Mouse (Mus musculus) heart, adult 11 months (tissue): ENCODE data around the gene Cd8a.

ENCODE experiments used
- DNase-seq: peaks from one replicate; pipeline ENCODE4 v3.0.0; 2022

The Cd8a gene

DNA sequence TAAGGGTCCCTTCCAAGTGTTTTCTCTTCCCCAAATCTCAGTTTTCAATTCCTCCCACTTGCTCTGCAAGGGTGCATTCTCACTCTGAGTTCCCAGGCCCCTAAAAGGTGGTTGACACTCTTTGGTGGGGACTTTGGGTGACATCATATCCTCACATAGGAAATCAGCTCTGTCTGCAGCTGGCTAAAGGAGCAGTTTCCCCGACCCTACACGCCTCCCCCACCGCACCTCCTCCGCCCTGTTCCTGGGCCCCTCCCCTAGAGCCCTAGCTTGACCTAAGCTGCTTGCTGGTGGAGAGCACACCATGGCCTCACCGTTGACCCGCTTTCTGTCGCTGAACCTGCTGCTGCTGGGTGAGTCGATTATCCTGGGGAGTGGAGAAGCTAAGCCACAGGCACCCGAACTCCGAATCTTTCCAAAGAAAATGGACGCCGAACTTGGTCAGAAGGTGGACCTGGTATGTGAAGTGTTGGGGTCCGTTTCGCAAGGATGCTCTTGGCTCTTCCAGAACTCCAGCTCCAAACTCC lies at the start of gene Cd8a:
TSS of gene Cd8a (plus strand) at position 179 of the 527 bp plus-strand sequence.
- DNase-seq: peak; percentile 80

DNA sequence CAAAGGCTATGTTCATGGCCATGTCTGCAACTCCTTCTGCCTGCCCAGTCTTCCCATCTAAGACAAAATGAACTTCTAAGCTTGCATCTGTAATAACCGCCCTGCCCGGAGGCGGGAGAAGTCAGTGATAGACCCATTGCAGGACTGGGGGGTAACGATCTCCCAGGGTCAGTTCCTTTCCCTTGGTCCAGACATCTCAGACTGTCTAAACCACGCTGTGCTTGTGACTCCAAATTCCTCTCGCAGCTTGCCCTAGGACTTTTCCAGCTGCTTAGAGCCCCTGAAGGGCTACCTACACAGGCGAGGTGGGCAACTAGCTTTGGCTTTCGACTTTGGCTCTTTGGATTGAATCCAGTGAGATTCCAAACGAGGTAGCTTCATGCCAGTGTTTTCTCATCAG lies 48.4 kb upstream of the Cd8a start:
- peak; percentile 69 for DNase-seq

GRCm38 (mm10) chr6:71329881-71330280 lies 43.3 kb upstream of the Cd8a start:
- peak; percentile 63 for DNase-seq

DNA sequence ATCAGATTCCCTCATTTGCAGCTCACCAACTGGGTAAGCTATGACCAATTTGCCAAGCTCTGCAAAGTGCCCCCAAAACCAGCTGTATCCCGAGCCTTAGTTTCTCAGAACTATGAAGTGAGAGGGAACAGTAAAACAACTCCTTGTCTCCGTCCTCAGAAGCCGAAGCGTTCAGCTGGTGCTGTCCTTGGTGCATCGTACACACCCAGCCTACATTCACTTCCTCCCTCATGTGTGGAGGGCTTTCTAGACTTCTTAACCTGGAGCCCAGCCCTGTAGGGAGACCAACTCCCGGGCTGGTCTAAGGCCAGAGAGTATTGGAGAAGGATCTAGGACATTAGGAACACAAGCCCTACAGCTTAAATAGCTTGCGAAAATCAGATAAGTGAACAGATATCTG lies 42.7 kb upstream of the Cd8a start:
- DNase-seq: peak; percentile 55

GRCm38 (mm10) chr6:71331491-71331890 lies 41.7 kb upstream of the Cd8a start:
- DNase-seq: peak; percentile 40

GRCm38 (mm10) chr6:71332236-71332965 lies 40.8 kb upstream of the Cd8a start:
- peak; percentile 44 for DNase-seq

DNA sequence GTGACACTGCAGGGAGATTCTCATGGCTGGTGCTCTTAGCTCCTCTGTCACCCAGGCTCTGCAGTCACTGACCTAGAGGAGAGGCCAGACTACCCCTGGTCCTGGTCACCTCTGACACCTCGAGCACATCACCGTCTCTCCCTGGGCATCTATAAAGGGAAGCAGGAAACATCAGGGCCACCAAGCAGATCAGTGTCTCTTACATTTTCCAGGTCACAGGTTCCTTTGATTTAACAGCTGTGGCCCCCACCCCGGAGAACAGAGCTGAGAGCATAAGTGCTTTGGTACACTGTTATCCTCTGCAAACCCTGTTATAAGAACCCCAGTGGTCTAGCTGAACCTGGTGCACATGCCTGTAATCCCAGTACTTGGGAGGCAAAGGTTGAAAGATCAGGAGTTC lies 40.2 kb upstream of the Cd8a start:
- no peak for DNase-seq

- DNase-seq: peak; percentile 71
Measured at GRCm38 (mm10) chr6:71333578-71334273, 39.5 kb upstream of the Cd8a start.

- DNase-seq: peak; percentile 3
Measured at GRCm38 (mm10) chr6:71337666-71338065, 35.6 kb upstream of the Cd8a start.

GRCm38 (mm10) chr6:71338941-71339340 lies 34.3 kb upstream of the Cd8a start:
- DNase-seq: peak; percentile 14

DNA sequence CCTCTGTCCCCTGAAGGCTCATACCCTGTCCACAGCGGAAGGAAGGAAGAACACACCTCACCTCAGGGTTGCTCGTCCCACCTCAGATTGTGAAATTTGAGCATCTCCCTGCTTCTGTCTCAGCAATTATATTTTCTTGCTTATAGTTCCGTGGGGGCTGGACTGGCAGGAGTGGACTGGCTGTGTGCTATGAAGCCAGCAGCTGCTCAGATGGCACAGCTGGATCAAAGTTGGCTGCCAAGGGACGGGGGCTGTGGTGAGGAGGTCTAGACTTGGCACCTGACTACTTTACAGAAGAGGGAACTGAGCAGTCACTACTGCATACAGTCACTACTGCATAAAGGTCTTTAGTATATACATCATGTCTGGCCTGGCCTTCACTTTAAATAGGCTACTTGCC lies 33.9 kb upstream of the Cd8a start:
- peak; percentile 41 for DNase-seq

GRCm38 (mm10) chr6:71341179-71341578 lies 32.0 kb upstream of the Cd8a start:
- no peak for DNase-seq

- DNase-seq: no peak
Measured at GRCm38 (mm10) chr6:71348006-71348405, 25.2 kb upstream of the Cd8a start.

DNA sequence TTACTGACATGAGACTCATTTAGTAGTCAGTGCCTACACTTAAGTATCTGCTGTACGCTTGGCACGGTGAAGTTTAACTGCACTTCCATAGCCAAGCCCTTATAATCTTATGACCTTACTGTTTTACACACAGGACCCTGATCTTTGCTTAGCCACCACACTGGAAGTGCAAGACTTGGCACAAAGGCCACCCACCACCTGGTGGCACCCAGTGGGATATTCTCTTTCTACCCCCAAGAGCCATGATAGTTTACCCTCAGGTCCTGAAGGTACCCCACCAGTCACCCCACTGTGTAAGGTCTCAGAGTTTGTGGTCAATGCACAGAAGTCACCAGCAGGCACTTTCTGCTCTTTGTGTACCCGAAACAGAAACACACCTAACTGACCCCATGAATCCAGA lies 22.0 kb upstream of the Cd8a start:
- no peak for DNase-seq

GRCm38 (mm10) chr6:71352201-71352600 lies 21.0 kb upstream of the Cd8a start:
- DNase-seq: no peak

GRCm38 (mm10) chr6:71352866-71353427 lies 20.3 kb upstream of the Cd8a start:
- no peak for DNase-seq

DNA sequence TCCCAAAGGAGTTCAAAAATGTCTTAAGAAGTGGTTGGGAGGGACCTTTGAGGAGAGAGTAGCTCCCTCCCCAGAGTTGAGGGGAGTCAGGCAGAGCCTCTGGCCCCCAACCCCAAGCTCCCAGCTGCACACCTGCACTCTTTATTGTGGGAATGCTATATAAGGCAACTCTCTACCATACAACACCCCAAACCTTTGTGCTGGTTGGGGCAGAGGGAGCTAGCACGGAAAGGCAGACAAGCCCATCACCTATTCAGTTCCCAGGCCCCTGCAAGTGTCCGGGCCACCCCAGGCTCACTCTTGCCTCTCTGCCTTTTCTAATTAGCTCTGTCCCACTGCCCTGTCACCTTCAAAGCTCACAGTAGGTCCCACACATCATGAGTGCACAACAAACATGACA lies 19.5 kb upstream of the Cd8a start:
- no peak for DNase-seq

DNA sequence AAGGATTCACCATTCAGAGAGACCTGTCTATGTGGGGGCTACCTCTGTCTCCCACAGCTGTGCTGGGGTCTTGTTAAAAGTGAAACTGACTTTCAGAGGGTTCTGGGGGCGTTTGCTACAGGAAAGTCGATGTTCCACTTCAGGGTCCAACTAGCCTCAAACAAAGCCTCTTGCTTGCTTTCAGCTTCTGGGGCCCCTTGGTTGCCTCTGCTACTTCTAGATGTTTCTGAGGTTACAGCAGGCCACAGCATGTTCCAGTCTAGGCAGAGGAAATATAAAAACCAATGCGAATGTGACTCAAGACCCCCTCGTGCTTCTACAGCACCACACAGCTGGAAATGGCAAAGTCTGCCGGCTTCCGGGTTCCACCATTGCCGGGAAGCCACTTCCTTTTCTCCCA lies 15.7 kb upstream of the Cd8a start:
- DNase-seq: no peak

DNA sequence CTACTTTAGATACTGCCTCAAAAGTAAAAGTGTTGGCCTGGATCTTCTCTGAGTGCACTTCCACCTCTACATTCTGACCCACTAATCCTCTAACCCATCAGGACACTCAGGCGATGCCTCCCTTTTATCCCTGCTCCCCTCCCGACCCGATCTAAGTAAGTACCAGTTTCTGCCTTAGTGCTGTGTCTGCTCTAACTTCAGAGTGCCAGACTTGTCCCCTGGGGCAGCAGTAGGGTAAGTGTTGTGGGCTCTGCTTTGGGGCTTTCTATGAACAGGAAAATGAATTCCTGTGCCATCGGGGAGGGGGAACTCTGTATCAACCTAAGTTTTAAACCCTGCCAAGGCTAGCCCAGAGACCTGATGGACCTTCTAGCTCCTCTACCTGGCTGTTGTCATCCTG lies 13.0 kb upstream of the Cd8a start:
- peak; percentile 77 for DNase-seq

DNA sequence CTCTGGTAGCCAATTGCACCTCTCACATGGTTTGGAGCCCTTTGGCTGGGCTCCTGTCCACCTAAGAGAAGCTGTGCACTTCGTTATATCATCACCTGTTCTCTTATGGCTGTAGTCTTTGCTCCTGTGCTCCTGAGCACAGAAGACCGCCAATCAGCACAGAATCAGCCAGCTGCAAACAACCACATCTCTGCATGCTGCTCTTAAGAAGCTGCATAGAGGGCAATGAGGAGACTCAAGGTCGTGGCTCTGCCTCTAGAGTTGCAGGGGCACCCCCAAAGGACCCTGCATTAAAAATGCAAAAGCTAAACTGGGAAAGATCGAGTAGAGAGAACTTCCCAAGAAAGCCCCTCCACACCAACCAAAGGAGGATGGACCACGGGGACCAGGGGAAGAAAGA lies 12.5 kb upstream of the Cd8a start:
- DNase-seq: no peak

- no peak for DNase-seq
Measured at GRCm38 (mm10) chr6:71361156-71361670, 12.0 kb upstream of the Cd8a start.

DNA sequence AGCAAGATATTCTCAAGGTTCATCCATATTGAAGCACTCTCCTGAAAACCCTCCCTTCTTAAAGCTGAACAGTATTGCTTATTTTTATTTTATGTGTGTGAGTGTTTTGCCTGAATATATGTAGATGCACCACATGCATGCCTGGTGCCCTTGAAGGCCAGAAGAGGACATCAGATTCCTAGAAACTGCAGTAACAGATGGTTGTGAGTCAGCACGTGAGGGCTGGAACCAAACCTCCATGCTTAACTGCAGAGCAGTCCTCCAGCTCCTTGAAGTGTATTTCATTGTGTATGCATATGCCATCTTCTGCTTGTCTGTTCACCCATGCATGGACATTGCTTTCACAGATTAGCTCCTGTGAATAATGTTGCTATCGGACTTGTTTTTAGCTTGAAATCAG lies 9.2 kb upstream of the Cd8a start:
- peak; percentile 14 for DNase-seq

GRCm38 (mm10) chr6:71369416-71369815 lies 3.8 kb upstream of the Cd8a start:
- peak; percentile 28 for DNase-seq
